Mouse (Mus musculus) brain, embryonic 14.5 days (tissue): ENCODE measurements at regions not wholly inside any gene's neighbourhood (a gene's known extent, or its start where the extent isn't known, plus 50 kb on each side); places are given as distances from the start of the nearest gene placed in this dataset.
"Not testable (repeated sequence)": the region's sequence is repeated elsewhere in the genome, so short reads cannot be mapped to it uniquely, and the experiment has no call there.

Source experiments
- DNase-seq: peaks from one replicate; pipeline ENCODE4 v3.0.0-alpha.2; 2011; ENCODE audit warnings: low read depth
- CTCF ChIP-seq: fragments of 200-500 bp; IDR thresholded peaks from 2 replicates; pipeline ENCODE4 v1.5.1; 2012; ENCODE audit warnings: inconsistent platforms, mild to moderate bottlenecking, moderate library complexity, borderline replicate concordance; ENCODE audit not compliant: insufficient read depth, insufficient read length; ENCODE audit errors: extremely low read depth
- POLR2A ChIP-seq: fragments of 200-500 bp; IDR thresholded peaks from 2 replicates; pipeline ENCODE4 v1.6.1; 2012; ENCODE audit warnings: mild to moderate bottlenecking, inconsistent platforms, borderline replicate concordance; ENCODE audit not compliant: poor library complexity, insufficient read depth, insufficient read length, severe bottlenecking; ENCODE audit errors: extremely low read depth

GRCm38 (mm10) chr9:25809562-25809961 lies 328.2 kb downstream of the Eepd1 start:
- no peak for DNase-seq
- no peak for TF ChIP-seq POLR2A
- no peak for TF ChIP-seq CTCF

- no peak for DNase-seq
- TF ChIP-seq POLR2A (no peak), CTCF (no peak)
Observed at GRCm38 (mm10) chr9:25833295-25833694, 351.9 kb downstream of the Eepd1 start.

- not testable (repeated sequence) for DNase-seq
Observed at GRCm38 (mm10) chr9:25849914-25850313, 368.6 kb downstream of the Eepd1 start.

- DNase-seq, result not testable (repeated sequence)
Observed at GRCm38 (mm10) chr9:25850608-25851007, 369.3 kb downstream of the Eepd1 start.

- TF ChIP-seq POLR2A (no peak), CTCF (no peak)
- DNase-seq, result no peak
Observed at GRCm38 (mm10) chr9:25854545-25854944, 373.2 kb downstream of the Eepd1 start.

- peak; percentile 45 for DNase-seq
- no peak for TF ChIP-seq CTCF
- no peak for TF ChIP-seq POLR2A
Observed at GRCm38 (mm10) chr9:25870260-25870659, 388.9 kb downstream of the Eepd1 start.

GRCm38 (mm10) chr9:25896333-25896905 lies 415.1 kb downstream of the Eepd1 start:
- no peak for TF ChIP-seq CTCF
- TF ChIP-seq POLR2A, result no peak
- DNase-seq, result peak; percentile 40
